Mouse (Mus musculus) heart, postnatal 14 days (tissue): ENCODE data around the gene Gtf2i. TPM values are rescaled to one million over a fixed set of nuclear protein-coding genes. Genes with fewer than 3 reads are reported as not detected.

Source experiments
- DNase-seq, 2 experiments: peaks; one replicate each; pipeline ENCODE4 v3.0.0; 2021 to 2022
- intact Hi-C: fragments of 180-260 bp; cut with DNase I; formaldehyde crosslinking; loops from one replicate; pipeline ENCODE4 v1.15.1; 2025
- total RNA-seq, 2 experiments: library from RNA; stranded (reverse); gene quantifications; 2 replicates each; pipeline ENCODE4 v1.2.3; 2021

The Gtf2i gene
- total RNA-seq, 2 experiments from 2014 or later: 188 to 204 TPM

DNA sequence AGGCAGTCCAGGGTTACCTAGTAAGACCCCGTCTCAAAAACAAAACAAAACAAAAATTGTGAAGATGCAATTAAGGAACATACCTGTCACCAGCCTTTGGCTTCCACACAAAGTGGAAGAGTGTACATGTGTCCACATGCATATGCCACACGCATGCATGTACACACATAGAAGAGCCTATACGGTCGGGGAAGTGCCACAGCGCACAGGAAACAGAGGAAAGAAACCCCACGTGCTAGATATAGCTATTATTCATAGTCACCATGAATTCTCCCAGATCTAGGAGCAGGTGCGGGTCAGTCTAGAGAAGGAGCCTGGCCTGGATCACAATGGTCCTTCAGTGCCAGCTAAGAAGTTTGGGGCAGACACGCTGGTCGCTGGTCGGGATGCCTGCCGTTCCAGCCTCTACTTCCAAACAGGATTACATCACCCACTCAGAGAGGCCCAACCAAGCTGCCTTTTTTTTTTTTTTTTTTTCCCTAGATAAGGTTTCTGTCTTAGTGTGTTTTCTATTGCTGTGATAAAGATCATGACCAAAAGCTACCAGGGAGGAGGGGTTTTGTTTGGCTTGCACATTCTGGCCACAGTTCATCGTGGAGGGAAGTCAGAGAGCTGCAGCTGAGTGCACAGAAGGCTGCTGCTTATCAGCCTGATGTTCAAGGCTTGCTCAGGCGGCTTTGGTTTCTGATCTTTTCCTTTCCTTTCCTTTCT, 11.5 kb upstream of the Gtf2i start:
- no peak for DNase-seq
- intact Hi-C loops: no loop called here

DNA sequence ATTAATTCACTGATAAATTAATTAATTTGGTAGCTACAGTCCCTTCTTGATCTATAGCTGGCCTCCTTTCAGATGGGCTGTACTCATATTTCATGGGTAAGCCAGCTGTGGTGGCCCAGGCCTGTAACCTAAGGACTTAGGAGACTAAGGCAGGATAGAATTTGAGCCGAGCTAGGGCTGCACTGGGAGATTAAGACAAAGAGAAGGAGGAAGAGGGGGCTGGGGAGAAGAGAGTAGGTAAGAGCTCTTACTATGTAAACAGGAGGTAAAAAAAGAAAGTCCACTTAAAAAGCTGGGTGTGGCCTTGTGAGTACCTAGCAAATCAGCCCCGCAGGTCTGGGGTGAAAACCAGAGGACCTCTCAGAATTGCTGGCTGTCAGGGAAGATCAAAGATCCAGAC, 9.3 kb upstream of the Gtf2i start:
- intact Hi-C loops: no loop called here
- DNase-seq: no peak

GRCm38 (mm10) chr5:134323311-134323710, 8.8 kb upstream of the Gtf2i start:
- DNase-seq: no peak
- intact Hi-C loops: no loop called here

GRCm38 (mm10) chr5:134322355-134322754, 7.8 kb upstream of the Gtf2i start:
- DNase-seq: no peak
- intact Hi-C loops: no loop called here

DNA sequence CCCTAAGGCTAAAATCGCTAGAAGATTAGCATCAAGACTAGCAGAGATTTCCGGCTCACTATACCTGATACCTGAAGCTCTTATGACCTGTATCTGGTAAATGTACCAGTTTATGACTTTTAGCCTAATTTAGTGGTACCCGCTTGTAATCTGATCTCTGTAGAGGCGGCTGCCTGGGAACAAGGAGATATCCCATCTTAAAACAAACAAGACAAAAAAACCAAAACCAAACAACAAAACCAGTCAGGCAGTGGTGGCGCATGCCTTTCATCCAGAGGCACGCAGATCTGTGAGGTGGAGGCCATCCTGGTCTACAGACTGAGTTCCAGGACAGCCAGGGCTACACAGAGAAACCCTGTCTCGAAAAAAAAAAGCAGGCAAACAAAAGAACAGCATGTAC, 7.1 kb upstream of the Gtf2i start:
- intact Hi-C loops: no loop called here
- no peak for DNase-seq

GRCm38 (mm10) chr5:134318903-134319302, 4.3 kb upstream of the Gtf2i start:
- no peak for DNase-seq
- intact Hi-C loops: no loop called here

GRCm38 (mm10) chr5:134316721-134317120, 2.2 kb upstream of the Gtf2i start:
- no peak for DNase-seq
- intact Hi-C loops: loop anchor here (1.0 kb wide), 1 partner anchor 25 kb away; no protein-coding TSS in a partner anchor

GRCm38 (mm10) chr5:134315623-134316350, 1.2 kb upstream of the Gtf2i start:
- DNase-seq: peak; percentile 63 to 79
- intact Hi-C loops: loop anchor here (1.0 kb wide), 1 partner anchor 26 kb away; no protein-coding TSS in a partner anchor

GRCm38 (mm10) chr5:134314068-134314674, 389 bp downstream of the Gtf2i start:
- intact Hi-C loops: loop anchor here (5.0 kb wide), 1 partner anchor 37 kb away; no protein-coding TSS in a partner anchor
- peak in 1 of 2 experiments; percentile 63 for DNase-seq

DNA sequence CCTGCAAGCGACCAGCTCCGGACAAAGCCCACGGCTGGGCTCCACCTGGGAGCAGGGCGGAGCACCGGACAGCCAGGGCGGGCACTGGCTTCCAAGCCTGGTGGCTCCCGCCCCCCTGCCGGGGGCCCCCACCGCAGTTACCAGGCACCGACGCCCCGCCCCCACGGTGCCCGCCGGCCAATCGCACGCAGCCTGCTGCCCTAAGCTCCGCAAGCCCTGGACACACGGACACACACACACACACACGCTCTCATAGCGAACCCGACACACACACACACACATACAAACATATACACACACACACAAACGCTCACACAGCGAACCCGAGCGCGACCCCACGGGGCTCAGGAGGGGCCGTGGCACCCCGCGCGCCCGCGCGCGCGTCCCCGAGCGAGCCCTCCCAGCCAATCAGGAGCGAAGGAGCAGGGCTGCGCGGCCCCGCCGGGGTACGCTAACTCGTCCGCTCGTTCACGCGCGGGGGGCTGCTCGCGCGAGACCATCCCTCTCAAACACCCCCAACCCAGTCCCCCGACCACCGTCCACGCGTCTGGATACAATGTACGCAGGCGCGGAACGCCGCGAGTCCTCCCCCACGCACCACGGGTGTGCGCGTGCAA, 1.0 kb downstream of the Gtf2i start:
- intact Hi-C loops: loop anchor here (5.0 kb wide), 1 partner anchor 36 kb away; no protein-coding TSS in a partner anchor

DNA sequence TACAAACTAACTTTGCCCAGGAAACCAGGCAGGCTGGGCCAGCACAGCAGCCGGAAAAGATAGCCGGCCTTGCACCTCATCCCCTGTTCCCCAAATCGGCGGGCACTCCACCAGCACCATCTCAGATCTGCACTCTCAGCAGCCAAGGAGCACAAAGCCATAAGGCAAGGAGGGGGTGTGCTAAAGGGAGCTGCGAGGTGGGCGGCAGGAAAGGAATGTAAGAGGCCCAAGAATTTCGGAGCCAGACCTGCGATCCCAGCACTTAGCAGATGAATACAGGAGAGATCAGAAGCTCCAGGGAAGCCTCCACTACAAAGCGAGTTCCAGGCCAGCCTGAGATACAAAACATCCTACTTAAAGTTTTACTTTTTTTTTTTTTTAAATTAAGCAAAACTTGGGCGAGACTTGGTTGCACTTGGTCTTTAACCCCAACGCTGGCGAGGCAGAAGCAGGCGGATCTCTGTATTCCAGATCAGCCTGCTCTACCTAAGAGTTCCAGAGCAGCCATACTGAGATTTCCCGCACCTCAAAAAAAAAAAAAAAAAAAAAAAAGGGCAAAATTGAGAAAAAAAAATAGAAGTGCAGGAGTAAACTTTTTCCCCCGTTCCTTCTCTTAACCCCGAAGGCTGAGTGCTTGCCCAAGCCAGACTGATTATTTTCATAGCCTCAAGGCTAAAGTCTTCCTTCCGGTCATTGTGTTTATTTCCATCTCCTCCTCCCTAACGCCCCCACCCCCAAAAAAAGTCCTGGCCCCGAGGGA, 1.7 kb downstream of the Gtf2i start:
- peak; percentile 19 to 28 for DNase-seq
- intact Hi-C loops: loop anchor here (5.0 kb wide), 1 partner anchor 36 kb away; no protein-coding TSS in a partner anchor

More for the DNA sequence above, 1.0 kb downstream of the Gtf2i start:
- peak; percentile 97 for DNase-seq

DNA sequence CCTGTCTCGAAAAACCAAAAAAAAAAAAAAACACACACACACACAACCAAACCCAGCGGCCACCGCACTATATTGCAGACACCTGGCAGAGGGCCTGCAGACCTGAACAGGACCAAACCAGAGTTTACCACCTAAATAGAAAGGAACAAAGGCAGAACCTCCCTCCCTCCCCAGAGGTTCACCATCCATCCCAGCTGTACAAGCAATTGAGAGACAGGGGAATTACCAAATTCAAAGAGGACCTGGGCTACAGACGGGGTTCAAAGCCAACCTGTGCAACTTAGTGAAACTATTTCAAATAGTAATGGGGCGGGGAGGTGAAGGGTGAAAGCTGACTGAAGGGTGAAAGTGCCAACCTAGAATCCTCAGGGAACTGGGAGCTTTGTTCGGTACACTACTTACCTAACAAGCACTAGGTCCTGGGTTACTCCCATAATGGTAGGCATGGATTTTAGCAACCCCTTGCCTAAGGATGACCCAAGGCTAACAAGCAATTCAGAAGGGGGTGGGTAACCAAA, 2.6 kb downstream of the Gtf2i start:
- intact Hi-C loops: loop anchor here (5.0 kb wide), 1 partner anchor 35 kb away; no protein-coding TSS in a partner anchor

DNA sequence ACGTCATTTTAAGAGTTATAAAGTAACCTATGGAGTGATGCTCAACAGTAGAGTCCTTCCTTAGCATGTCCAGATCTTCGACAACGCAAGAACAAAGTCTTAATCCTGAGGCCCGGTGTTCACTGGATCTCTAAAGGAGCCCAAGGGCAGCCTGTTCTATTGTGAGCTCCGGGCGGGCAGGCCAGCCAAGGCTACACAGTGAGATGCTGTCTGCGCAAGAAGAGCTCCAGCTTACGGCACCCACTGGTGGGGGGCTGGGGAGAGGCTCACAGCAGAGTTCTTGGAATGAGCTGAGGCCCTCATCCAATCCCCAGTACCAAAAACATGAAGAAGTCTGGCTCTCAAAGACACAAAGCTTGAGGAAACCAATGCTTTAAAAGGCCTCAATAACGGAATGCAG, 4.4 kb downstream of the Gtf2i start:
- intact Hi-C loops: loop anchor here (5.0 kb wide), 1 partner anchor 33 kb away; no protein-coding TSS in a partner anchor
- no peak for DNase-seq

More for the DNA sequence above, 2.6 kb downstream of the Gtf2i start:
- no peak for DNase-seq

- DNase-seq: no peak
- intact Hi-C loops: no loop called here
Measured at GRCm38 (mm10) chr5:134309345-134309744, 5.2 kb downstream of the Gtf2i start.

GRCm38 (mm10) chr5:134304639-134305038, 9.9 kb downstream of the Gtf2i start:
- DNase-seq: no peak
- intact Hi-C loops: no loop called here

GRCm38 (mm10) chr5:134295277-134296050, 19.1 kb downstream of the Gtf2i start:
- no peak for DNase-seq
- intact Hi-C loops: no loop called here

GRCm38 (mm10) chr5:134294606-134295005, 20.0 kb downstream of the Gtf2i start:
- intact Hi-C loops: no loop called here
- no peak for DNase-seq

- no peak for DNase-seq
- intact Hi-C loops: no loop called here
Measured at GRCm38 (mm10) chr5:134291096-134291495, 23.5 kb downstream of the Gtf2i start.
